Mouse (Mus musculus): ENCODE data around the gene St3gal5.

St3gal5 gene

GRCm38 (mm10) chr6:72202732-72203131 is 105.3 kb downstream of the St3gal5 start:
- in situ Hi-C loops (cut with MboI, MseI) = no loop called here

GRCm38 (mm10) chr6:72203279-72203678 is 105.9 kb downstream of the St3gal5 start:
- in situ Hi-C loops (cut with MboI, MseI) = no loop called here

Measured in T-helper 2 cell (primary cell).